Comparison of ENCODE assay signal across 8 mouse cellular contexts in the genomic region with DNA sequence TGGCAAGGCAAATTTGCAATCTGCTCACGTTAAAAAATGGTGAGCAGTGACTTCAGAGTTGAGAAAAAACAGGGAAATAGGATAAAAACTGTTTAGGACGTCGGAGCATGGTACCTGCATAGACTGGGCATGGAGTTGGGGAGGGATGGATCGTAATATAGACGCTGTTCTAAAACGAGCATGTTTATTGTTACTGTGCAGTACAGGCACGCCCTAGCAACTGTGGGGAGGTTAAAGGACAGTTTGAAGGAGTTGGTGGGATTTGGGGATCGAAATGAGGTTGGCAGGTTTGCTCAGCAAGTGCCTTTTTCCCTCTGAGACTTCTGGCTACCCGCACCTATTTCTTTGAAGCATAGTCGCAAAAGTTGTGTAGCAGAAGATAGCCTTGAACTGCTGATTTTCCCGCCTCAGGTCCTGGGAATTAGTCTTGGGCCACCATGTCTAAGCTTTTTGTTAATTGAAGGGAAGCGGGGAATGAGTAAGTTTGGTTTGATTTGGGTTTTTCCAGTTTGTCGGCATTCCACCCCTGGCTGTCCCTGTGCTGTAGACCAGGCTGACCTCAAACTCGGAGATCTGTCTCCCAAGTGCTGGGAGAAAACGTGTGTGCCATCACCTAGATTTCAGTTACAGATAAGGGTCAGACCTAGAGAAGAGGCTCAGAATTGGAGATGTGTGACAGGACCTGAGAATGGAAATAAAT. TPM values are rescaled to one million over a fixed set of nuclear protein-coding genes. Genes with fewer than 3 reads are reported as not detected.
DNase-seq lines count a peak whose midpoint lies in the region; ATAC-seq lines count a peak whose summit lies in the region.

No protein-coding gene starts in this region.

- ATAC-seq in CD4-positive, CD25-positive, alpha-beta regulatory T cell, adult 4 months = no peak
- peak; percentile 69 for ATAC-seq in neural tube, embryonic 12.5 days (ENCODE audit: low FRiP score, low read depth)

- H3K27ac ChIP-seq in neural tube, embryonic 12.5 days = peak overlapping the region; percentile 5; the same call in 1 of the 2 replicates

- H3K9ac ChIP-seq in neural tube, embryonic 12.5 days = peak overlapping the region; percentile 89

- H3K36me3 ChIP-seq in neural tube, embryonic 12.5 days = no peaks in the 10 kb centered on the region; the same call in 1 of the 2 replicates

- H3K27me3 ChIP-seq in neural tube, embryonic 12.5 days (replicated peaks) = no peaks in the 10 kb centered on the region

- peaks cover 13% of the 10 kb centered on the region; the same call in 1 of the 2 replicates for H3K4me1 ChIP-seq in neural tube, embryonic 12.5 days

- peak overlapping the region; percentile 90 for H3K4me2 ChIP-seq in neural tube, embryonic 12.5 days (replicated peaks)

- peak overlapping the region; percentile 95 for H3K4me3 ChIP-seq in neural tube, embryonic 12.5 days

- intact Hi-C loops in left cerebral cortex, postnatal 36 days (cut with DNase I) = no loop called here

- WGBS in neural tube, embryonic 12.5 days = 26% methylated on average over 15 of the region's 15 CpGs

- no peaks in the 10 kb centered on the region for H3K9me3 ChIP-seq in neural tube, embryonic 12.5 days

- peak; percentile 12 for DNase-seq in CD4-positive, CD25-positive, alpha-beta regulatory T cell, adult 2 months (ENCODE audit: low read depth, low spot score)
- peak; percentile 4 for DNase-seq in urinary bladder, postnatal 14 days (ENCODE audit: low spot score)
- DNase-seq in urinary bladder, adult 2 months (ENCODE audit: low spot score) = no peak
- peak; percentile 11 for DNase-seq in kidney, postnatal 14 days
- no peak for DNase-seq in left cerebral cortex, postnatal 36 days (ENCODE audit: low spot score in 2 of 2)
- no peak for DNase-seq in c-Kit-positive CD71-positive TER-119-positive erythroid progenitor cells, embryonic 14.5 days (ENCODE audit: low spot score)

RNA-seq across cellular contexts. Expression of a gene that starts 0.7 kb away (rescaled TPM):
- 100 to 1,000 TPM; 182 to 241 TPM for polyA plus RNA-seq in CD4-positive, CD25-positive, alpha-beta regulatory T cell, adult 4 months (2017; shearing (Covaris generic))
- 19.4 and 22.9 TPM in 2 replicates for polyA plus RNA-seq in urinary bladder, adult 2 months (2012; rRNA removed)
- polyA plus RNA-seq in neural tube, embryonic 12.5 days (2016; fragmentation: Nextera tagmentation; extraction: Ambion mirVana) = 140 and 163 TPM in 2 replicates
- total RNA-seq in left cerebral cortex, postnatal 36 days (2021) = 10 to 100 TPM; 57.8 to 71.5 TPM

RNA-seq across cellular contexts. Expression of a gene that starts 47.0 kb away (rescaled TPM):
- polyA plus RNA-seq in CD4-positive, CD25-positive, alpha-beta regulatory T cell, adult 4 months (2017; shearing (Covaris generic)) = under 1 TPM in 1 of 2 experiments, not detected in 1; 0.05 TPM
- 0.25 and 0.44 TPM in 2 replicates for polyA plus RNA-seq in urinary bladder, adult 2 months (2012; rRNA removed)
- 2.0 TPM in 2 replicates for polyA plus RNA-seq in neural tube, embryonic 12.5 days (2016; fragmentation: Nextera tagmentation; extraction: Ambion mirVana)
- total RNA-seq in left cerebral cortex, postnatal 36 days (2021) = 10 to 100 TPM; 35.4 to 37.0 TPM

Comparison
In these comparisons a context has a peak if more than half of its experiments do, and no peak if none do; other contexts are left out.
1. DNase-seq: peak in CD4-positive, CD25-positive, alpha-beta regulatory T cell, adult 2 months (single experiment), urinary bladder, postnatal 14 days (single experiment) and kidney, postnatal 14 days (single experiment); none in urinary bladder, adult 2 months (single experiment), left cerebral cortex, postnatal 36 days (0 of 2) and c-Kit-positive CD71-positive TER-119-positive erythroid progenitor cells, embryonic 14.5 days (single experiment).